27 mouse cellular contexts compared by ENCODE assay signal in genomic region chr4:83973162-83973561, GRCm38 (mm10).
DNase-seq lines count a peak whose midpoint lies in the region; ATAC-seq and TF ChIP-seq lines count a peak whose summit lies in the region.
"Had no signal": no experiment of that assay in that cellular context is flagged by ENCODE, and none has a peak within 500 bp of the region (broad histone marks: within the 10 kb centered on the region; RNA-seq: fewer than 3 reads in every experiment).

No protein-coding gene starts in this region.

- TF ChIP-seq POLR2A in myocyte (IDR thresholded peaks at IDR 0.05; ENCODE audit: insufficient read length, low read depth), result no peak

- no peaks in the 10 kb centered on the region for H3K27me3 ChIP-seq in lung, postnatal 0 days (replicated peaks; ENCODE audit: insufficient read depth, low read length)
- no peaks in the 10 kb centered on the region for H3K27me3 ChIP-seq in myocyte (ENCODE audit: control insufficient read depth, insufficient read depth, insufficient read length)
- no peaks in the 10 kb centered on the region for H3K27me3 ChIP-seq in midbrain, embryonic 11.5 days (ENCODE audit: control insufficient read depth, insufficient read depth, low read length)
- H3K27me3 ChIP-seq: CH12.LX; embryonic facial prominence, embryonic 12.5 days; embryonic facial prominence, embryonic 15.5 days; forebrain, embryonic 12.5 days; hindbrain, embryonic 12.5 days; hindbrain, embryonic 15.5 days had no signal

- H3K4me1 ChIP-seq in lung, postnatal 0 days (ENCODE audit: insufficient read depth, low read depth, low read length), result no peaks in the 10 kb centered on the region
- no peaks in the 10 kb centered on the region for H3K4me1 ChIP-seq in midbrain, embryonic 11.5 days (ENCODE audit: control insufficient read depth, insufficient read depth, low read length)
- H3K4me1 ChIP-seq: hindbrain, embryonic 15.5 days had no signal

- H3K9me3 ChIP-seq in lung, postnatal 0 days (ENCODE audit: low read length), result no peaks in the 10 kb centered on the region
- no peaks in the 10 kb centered on the region for H3K9me3 ChIP-seq in midbrain, embryonic 11.5 days (ENCODE audit: control insufficient read depth, low read length)
- H3K9me3 ChIP-seq: embryonic facial prominence, embryonic 12.5 days; embryonic facial prominence, embryonic 15.5 days; forebrain, embryonic 12.5 days; heart, embryonic 10.5 days; hindbrain, embryonic 12.5 days; hindbrain, embryonic 15.5 days had no signal

- no peak overlapping the region for H3K4me3 ChIP-seq in lung, postnatal 0 days (ENCODE audit: low read depth, low read length)
- H3K4me3 ChIP-seq in myocyte, result no peak overlapping the region
- H3K4me3 ChIP-seq in midbrain, embryonic 11.5 days (ENCODE audit: low read depth, low read length), result no peak overlapping the region
- H3K4me3 ChIP-seq: embryonic facial prominence, embryonic 12.5 days; embryonic facial prominence, embryonic 15.5 days; forebrain, embryonic 12.5 days; gastrocnemius, adult 2 months; heart, adult 2 months; heart, embryonic 10.5 days; hindbrain, embryonic 12.5 days; hindbrain, embryonic 15.5 days had no signal

- H3K9ac ChIP-seq in lung, postnatal 0 days (replicated peaks; ENCODE audit: low read depth), result no peak overlapping the region
- no peak overlapping the region for H3K9ac ChIP-seq in midbrain, embryonic 11.5 days (ENCODE audit: low read length)
- H3K9ac ChIP-seq: embryonic facial prominence, embryonic 12.5 days; embryonic facial prominence, embryonic 15.5 days; forebrain, embryonic 12.5 days; hindbrain, embryonic 12.5 days; hindbrain, embryonic 15.5 days had no signal

- no peaks in the 10 kb centered on the region for H3K79me2 ChIP-seq in myocyte (ENCODE audit: control insufficient read depth, insufficient read depth)

- H3ac ChIP-seq in myocyte (ENCODE audit: control insufficient read depth, insufficient read length), result no peak overlapping the region

- WGBS in lung, postnatal 0 days, result 60% methylated on average over 4 of the region's 4 CpGs
- 93% methylated on average over 4 of the region's 4 CpGs for WGBS in midbrain, embryonic 11.5 days

- no peaks in the 10 kb centered on the region for H3K36me3 ChIP-seq in lung, postnatal 0 days (ENCODE audit: insufficient read depth, low read length)
- H3K36me3 ChIP-seq in myocyte (ENCODE audit: control insufficient read depth, insufficient read depth), result no peaks in the 10 kb centered on the region
- H3K36me3 ChIP-seq in midbrain, embryonic 11.5 days (ENCODE audit: control insufficient read depth, insufficient read depth, low read length), result no peaks in the 10 kb centered on the region
- H3K36me3 ChIP-seq: embryonic facial prominence, embryonic 12.5 days; embryonic facial prominence, embryonic 15.5 days; forebrain, embryonic 12.5 days; G1E; heart, embryonic 10.5 days; hindbrain, embryonic 12.5 days; hindbrain, embryonic 15.5 days had no signal

- no peak overlapping the region for H3K4me2 ChIP-seq in lung, postnatal 0 days (replicated peaks; ENCODE audit: low read depth, low read length)
- H3K4me2 ChIP-seq in myocyte (ENCODE audit: low read depth), result peak overlapping the region; percentile 53
- H3K4me2 ChIP-seq in midbrain, embryonic 11.5 days, result no peak overlapping the region
- H3K4me2 ChIP-seq: embryonic facial prominence, embryonic 12.5 days; embryonic facial prominence, embryonic 15.5 days; forebrain, embryonic 12.5 days; hindbrain, embryonic 12.5 days; hindbrain, embryonic 15.5 days had no signal

- peak; percentile 72 for ATAC-seq in lung, postnatal 0 days
- peak; percentile 58 for ATAC-seq in granulocyte monocyte progenitor cell, adult 5-6 weeks (replicated peaks; ENCODE audit: poor library complexity, severe bottlenecking)
- no peak for ATAC-seq in cerebellum, adult (ENCODE audit: insufficient number of reproducible peaks, low FRiP score, low TSS enrichment)
- no peak for ATAC-seq in midbrain, embryonic 11.5 days (ENCODE audit: low FRiP score)
- ATAC-seq: activated CD4-positive, CD25-positive, alpha-beta regulatory T cell, adult 4 months; forebrain, embryonic 16.5 days; intestine, postnatal 0 days had no signal

- TF ChIP-seq EP300 in lung, postnatal 0 days (IDR thresholded peaks at IDR 0.05), result no peak

- DNase-seq in lung, postnatal 0 days (ENCODE audit: low spot score), result peak; percentile 59
- no peak for DNase-seq in lung, postnatal 4 days
- peak; percentile 27 for DNase-seq in Muller cell, postnatal 12 days (ENCODE audit: inconsistent ontology term)
- no peak for DNase-seq in natural killer cell, adult 2 months (ENCODE audit: low spot score in 2 of 2)
- no peak for DNase-seq in midbrain, embryonic 11.5 days (ENCODE audit: low spot score, missing footprints)
- DNase-seq: adrenal gland, adult 8-10 months; adrenal gland, postnatal 25 days; cerebellum, adult 18-20 months; cerebellum, adult 9-10 months; cerebellum, postnatal 14 days; gastrocnemius, adult 2 months; gastrocnemius, postnatal 14 days; heart, adult 2 months had no signal

- no peak overlapping the region for H3K27ac ChIP-seq in lung, postnatal 0 days (ENCODE audit: low read length)
- no peak overlapping the region for H3K27ac ChIP-seq in midbrain, embryonic 11.5 days (ENCODE audit: low read depth, low read length)
- H3K27ac ChIP-seq: embryonic facial prominence, embryonic 12.5 days; embryonic facial prominence, embryonic 15.5 days; forebrain, embryonic 12.5 days; gastrocnemius, adult 2 months; heart, adult 2 months; heart, embryonic 10.5 days; hindbrain, embryonic 12.5 days; hindbrain, embryonic 15.5 days had no signal

- TF ChIP-seq CTCF in lung, postnatal 0 days (IDR thresholded peaks at IDR 0.05), result no peak

TF ChIP-seq in myocyte, 11 proteins besides CTCF, POLR2A, EP300 and RAD21:
- TF ChIP-seq SRF (IDR thresholded peaks at IDR 0.05; ENCODE audit: control insufficient read depth, insufficient read length, low read depth) (no peak), TCF12 (IDR thresholded peaks at IDR 0.05; ENCODE audit: insufficient read depth, poor library complexity, severe bottlenecking) (peak; percentile 42), USF1 (IDR thresholded peaks at IDR 0.05; ENCODE audit: low read depth) (peak; percentile 81), MAX (IDR thresholded peaks at IDR 0.05; ENCODE audit: low read depth) (peak; percentile 52), E2F4 (IDR thresholded peaks at IDR 0.05; ENCODE audit: insufficient read depth) (no peak), MYOD1 (IDR thresholded peaks at IDR 0.05; ENCODE audit: control insufficient read depth in 1 of 3, insufficient read length in 2 of 3, low read depth in 2 of 3) (peak; percentile 8 to 78 (median 53)), MYOG (IDR thresholded peaks at IDR 0.05; ENCODE audit: control insufficient read depth in 1 of 3, insufficient read depth in 1 of 3, insufficient read length in 2 of 3, low read depth in 2 of 3) (peak in 2 of 3 experiments; percentile 81 to 85), POLR2AphosphoS2 (IDR thresholded peaks at IDR 0.05; ENCODE audit: insufficient read length, low read depth) (no peak), REST (IDR thresholded peaks at IDR 0.05; ENCODE audit: insufficient read depth, insufficient read length) (no peak), TCF3 (IDR thresholded peaks at IDR 0.05; ENCODE audit: insufficient read length, low read depth) (peak; percentile 14), CEBPB (IDR thresholded peaks at IDR 0.05; ENCODE audit: insufficient read depth, poor library complexity, severe bottlenecking) (peak; percentile 2; the same call in 1 of the 2 replicates)

Comparison
In these comparisons a context has a peak if more than half of its experiments do, and no peak if none do; other contexts are left out.
1. DNase-seq: peak in lung, postnatal 0 days (single experiment) and Muller cell, postnatal 12 days (single experiment); none in lung, postnatal 4 days (0 of 2), natural killer cell, adult 2 months (0 of 2) and midbrain, embryonic 11.5 days (single experiment).
2. ATAC-seq: peak in lung, postnatal 0 days (single experiment) and granulocyte monocyte progenitor cell, adult 5-6 weeks (single experiment); none in cerebellum, adult (single experiment) and midbrain, embryonic 11.5 days (single experiment).